Mouse (Mus musculus) heart, postnatal 0 days (tissue): ENCODE results near the gene Pcca. TPM values are rescaled to one million over a fixed set of nuclear protein-coding genes. Genes with fewer than 3 reads are reported as not detected.

Source experiments
- ATAC-seq: fragments of 200-750 bp; cut with Nextera tagmentation; 2 replicates; pipeline ENCODE4 v1.8.0; 2017; ENCODE audit warnings: low read depth, moderate number of reproducible peaks, moderate library complexity; ENCODE audit not compliant: insufficient read depth
- DNase-seq: peaks from one replicate; pipeline ENCODE4 v3.0.0-alpha.2; 2016; ENCODE audit warnings: low spot score
- H3K27ac ChIP-seq: fragments of 300-500 bp; sonication (generic); 2 replicates; pipeline ENCODE4 v1.5.1; 2014; ENCODE audit warnings: low read depth, mild to moderate bottlenecking
- H3K27me3 ChIP-seq: fragments of 300-500 bp; sonication (generic); 2 replicates; pipeline ENCODE4 v1.6.1; 2014; ENCODE audit warnings: low read length, mixed read lengths; ENCODE audit not compliant: control insufficient read depth, insufficient read depth
- H3K36me3 ChIP-seq: fragments of 300-500 bp; sonication (generic); replicated peaks from 2 replicates; pipeline ENCODE4 v1.6.1; 2014; ENCODE audit warnings: low read length, mixed read lengths; ENCODE audit not compliant: control insufficient read depth, insufficient read depth
- H3K4me1 ChIP-seq: fragments of 300-500 bp; sonication (generic); 2 replicates; pipeline ENCODE4 v1.6.1; 2014; ENCODE audit warnings: antibody characterized with exemption; ENCODE audit not compliant: control insufficient read depth, insufficient read depth
- H3K4me2 ChIP-seq: fragments of 300-500 bp; sonication (generic); 2 replicates; pipeline ENCODE4 v1.6.1; 2014; ENCODE audit warnings: low read depth, mild to moderate bottlenecking, low read length, moderate library complexity
- H3K4me3 ChIP-seq: fragments of 300-500 bp; sonication (generic); 2 replicates; pipeline ENCODE4 v1.5.1; 2014; ENCODE audit warnings: low read depth, low read length
- H3K9ac ChIP-seq: fragments of 300-500 bp; sonication (generic); replicated peaks from 2 replicates; pipeline ENCODE4 v1.6.1; 2014; ENCODE audit warnings: low read depth, low read length, mixed read lengths
- H3K9me3 ChIP-seq: fragments of 300-500 bp; sonication (generic); replicated peaks from 2 replicates; pipeline ENCODE4 v1.6.1; 2016; ENCODE audit warnings: low read length; ENCODE audit not compliant: control insufficient read depth
- CTCF ChIP-seq: IDR thresholded peaks from 2 replicates; pipeline ENCODE4 v1.5.1; 2016; ENCODE audit warnings: antibody characterized with exemption, control low read depth, low read depth
- EP300 ChIP-seq: IDR thresholded peaks from 2 replicates; pipeline ENCODE4 v1.6.1; 2016; ENCODE audit warnings: antibody characterized with exemption, low read depth
- WGBS: fragments of 180-500 bp; shearing (Covaris S2); extraction: QIAGEN DNeasy Blood & Tissue Kit; methylation state at CpG from one replicate; pipeline ENCODE4 v1.1.7; 2014; 5-methylcytosine and 5-hydroxymethylcytosine counted together
- polyA plus RNA-seq: library from polyadenylated mRNA; unstranded; fragments of >200 nt; fragmentation: Nextera tagmentation; extraction: Ambion mirVana; gene quantifications from 2 replicates; pipeline ENCODE4 v1.2.1, GENCODE M21; 2015
- total RNA-seq: library from RNA; depleted of rRNA; stranded (reverse); fragments of >200 nt; gene quantifications from 2 replicates; pipeline ENCODE4 v1.2.3, GENCODE M21; 2014; ENCODE audit warnings: low replicate concordance

Pcca gene
- total and polyA plus RNA-seq, 2 experiments from 2014 or later, result 17.0 to 31.2 TPM

DNA sequence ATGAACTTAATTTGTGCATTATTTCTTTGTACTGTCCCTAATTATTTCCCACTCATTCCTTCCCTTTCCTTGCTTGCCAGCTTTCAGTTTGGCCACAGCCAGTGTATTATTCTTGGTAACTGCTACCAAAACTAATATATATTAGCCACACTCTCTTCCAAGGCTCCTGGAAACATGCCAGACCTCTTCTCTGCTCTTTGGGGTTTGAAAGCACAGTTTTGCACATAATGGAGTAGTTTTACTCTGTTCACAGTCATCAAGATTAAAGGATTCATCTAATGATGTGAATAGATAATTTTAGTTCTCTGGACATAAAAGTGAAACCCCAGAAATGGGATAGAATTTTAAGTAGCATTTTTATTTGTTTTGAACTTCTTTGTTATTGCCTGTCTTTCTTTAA, 228.5 kb downstream of the Pcca start:
- Histone ChIP-seq H3K27me3 (no peaks in the 10 kb centered on the region), H3K4me1 (no peaks in the 10 kb centered on the region), H3K36me3 (no peaks in the 10 kb centered on the region), H3K27ac (no peak overlapping the region), H3K9me3 (no peaks in the 10 kb centered on the region), H3K9ac (no peak overlapping the region), H3K4me2 (no peak overlapping the region), H3K4me3 (no peak overlapping the region)
- ATAC-seq (no peak), DNase-seq (no peak)
- TF ChIP-seq CTCF, result no peak
- no peak for TF ChIP-seq EP300

DNA sequence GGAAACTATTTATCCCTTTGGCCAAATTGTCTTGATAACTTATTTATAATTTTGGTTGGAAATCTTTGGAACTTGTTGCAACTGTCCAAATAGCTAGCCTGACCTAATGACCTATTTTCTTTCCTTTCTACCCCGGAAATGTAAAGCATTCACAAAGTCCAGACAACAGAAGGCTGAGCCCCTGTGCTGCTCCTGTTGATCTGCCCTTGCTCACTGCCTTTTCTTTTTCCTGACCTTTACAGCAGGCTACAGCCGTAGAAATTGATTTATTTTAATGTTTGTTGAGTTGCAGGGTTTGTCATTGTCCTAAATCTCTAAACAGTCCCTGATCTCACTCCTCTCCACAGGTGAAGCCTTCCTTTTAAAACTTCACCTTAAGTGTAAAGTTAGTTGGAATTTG, 231.8 kb downstream of the Pcca start:
- H3K27me3 ChIP-seq, result no peaks in the 10 kb centered on the region
- TF ChIP-seq CTCF (no peak), EP300 (no peak)
- H3K27ac ChIP-seq, result no peak overlapping the region
- H3K4me3 ChIP-seq, result no peak overlapping the region
- no peak overlapping the region for H3K9ac ChIP-seq
- H3K4me2 ChIP-seq, result no peak overlapping the region
- H3K4me1 ChIP-seq, result no peaks in the 10 kb centered on the region
- H3K36me3 ChIP-seq, result no peaks in the 10 kb centered on the region
- 64% methylated on average over 2 of the region's 2 CpGs for WGBS
- H3K9me3 ChIP-seq, result no peaks in the 10 kb centered on the region
- DNase-seq, result no peak
- ATAC-seq, result no peak

DNA sequence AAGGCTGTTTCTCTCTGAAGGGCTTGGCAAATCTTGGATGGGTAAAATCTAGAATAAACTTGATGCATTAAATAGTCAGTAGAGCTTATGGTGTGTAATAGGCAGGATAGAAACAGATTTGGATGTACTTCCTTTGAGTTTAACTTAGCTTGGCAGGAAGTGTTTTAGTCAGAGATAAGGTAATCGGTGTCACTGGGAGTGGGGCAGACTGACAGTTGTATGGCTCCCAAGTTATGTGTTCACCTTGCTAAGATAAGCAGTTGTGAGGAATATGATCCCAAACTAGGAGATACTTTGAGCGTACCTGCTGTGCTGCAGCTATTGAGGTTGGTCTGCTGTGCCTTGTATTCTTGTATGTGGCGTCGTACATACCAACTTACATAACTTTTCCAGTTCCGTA, 232.3 kb downstream of the Pcca start:
- H3K27me3 ChIP-seq, result no peaks in the 10 kb centered on the region
- H3K27ac ChIP-seq, result no peak overlapping the region
- no peak overlapping the region for H3K9ac ChIP-seq
- no peaks in the 10 kb centered on the region for H3K4me1 ChIP-seq
- TF ChIP-seq CTCF (no peak), EP300 (no peak)
- no peak overlapping the region for H3K4me2 ChIP-seq
- 68% methylated on average over 5 of the region's 5 CpGs for WGBS
- H3K36me3 ChIP-seq, result no peaks in the 10 kb centered on the region
- H3K9me3 ChIP-seq, result no peaks in the 10 kb centered on the region
- no peak overlapping the region for H3K4me3 ChIP-seq
- no peak for DNase-seq
- no peak for ATAC-seq

DNA sequence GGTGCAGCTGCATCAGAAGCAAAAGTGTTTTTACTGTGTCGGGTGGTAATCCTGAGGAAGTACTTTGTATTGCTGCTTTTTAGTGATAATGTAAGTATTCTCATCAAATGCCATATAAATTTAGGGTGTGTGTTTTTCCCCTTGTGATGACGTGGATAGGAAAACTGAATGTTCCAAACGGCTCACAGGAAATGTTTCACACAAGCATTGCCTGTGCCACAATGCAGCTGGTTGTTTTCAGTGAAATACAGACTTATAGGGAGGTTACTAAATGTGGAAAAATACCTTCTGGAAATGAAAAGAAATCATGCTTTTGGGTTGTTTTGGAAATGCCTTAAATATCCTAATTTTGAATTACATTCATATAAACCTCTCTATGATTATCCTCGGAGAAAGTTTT, 250.6 kb downstream of the Pcca start:
- no peaks in the 10 kb centered on the region for H3K36me3 ChIP-seq
- H3K27ac ChIP-seq, result no peak overlapping the region
- no peaks in the 10 kb centered on the region for H3K27me3 ChIP-seq
- H3K4me2 ChIP-seq, result no peak overlapping the region
- DNase-seq (no peak), ATAC-seq (no peak)
- no peaks in the 10 kb centered on the region for H3K9me3 ChIP-seq
- H3K4me1 ChIP-seq, result no peaks in the 10 kb centered on the region
- no peak overlapping the region for H3K9ac ChIP-seq
- H3K4me3 ChIP-seq, result no peak overlapping the region
- 59% methylated on average over 4 of the region's 4 CpGs for WGBS
- no peak for TF ChIP-seq CTCF
- TF ChIP-seq EP300, result no peak

DNA sequence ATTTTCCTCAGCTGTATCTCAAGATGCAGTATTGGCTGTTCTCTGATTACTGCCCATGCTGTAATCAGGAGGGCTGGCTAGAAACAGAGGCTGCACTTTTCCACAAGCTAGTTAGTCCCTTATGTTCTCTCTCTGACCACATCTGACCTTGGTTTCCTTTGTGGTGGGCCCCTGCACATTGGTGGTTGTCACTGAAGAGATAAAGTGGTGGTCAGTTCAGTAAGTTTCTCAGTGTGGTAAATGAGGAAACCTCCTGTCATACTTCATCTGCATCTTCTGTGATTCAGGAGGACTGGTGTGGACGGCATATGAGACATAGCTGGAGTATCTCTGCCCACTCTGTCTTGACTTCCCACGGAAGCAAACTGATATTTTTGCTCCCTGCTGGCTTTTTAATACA, 254.1 kb downstream of the Pcca start:
- no peak overlapping the region for H3K9ac ChIP-seq
- H3K36me3 ChIP-seq, result no peaks in the 10 kb centered on the region
- H3K4me3 ChIP-seq, result no peak overlapping the region
- no peak for ATAC-seq
- no peak for DNase-seq
- H3K4me1 ChIP-seq, result no peaks in the 10 kb centered on the region
- 49% methylated on average over 2 of the region's 2 CpGs for WGBS
- no peaks in the 10 kb centered on the region for H3K9me3 ChIP-seq
- TF ChIP-seq EP300, result no peak
- TF ChIP-seq CTCF, result no peak
- H3K4me2 ChIP-seq, result no peak overlapping the region
- no peaks in the 10 kb centered on the region for H3K27me3 ChIP-seq
- no peak overlapping the region for H3K27ac ChIP-seq

DNA sequence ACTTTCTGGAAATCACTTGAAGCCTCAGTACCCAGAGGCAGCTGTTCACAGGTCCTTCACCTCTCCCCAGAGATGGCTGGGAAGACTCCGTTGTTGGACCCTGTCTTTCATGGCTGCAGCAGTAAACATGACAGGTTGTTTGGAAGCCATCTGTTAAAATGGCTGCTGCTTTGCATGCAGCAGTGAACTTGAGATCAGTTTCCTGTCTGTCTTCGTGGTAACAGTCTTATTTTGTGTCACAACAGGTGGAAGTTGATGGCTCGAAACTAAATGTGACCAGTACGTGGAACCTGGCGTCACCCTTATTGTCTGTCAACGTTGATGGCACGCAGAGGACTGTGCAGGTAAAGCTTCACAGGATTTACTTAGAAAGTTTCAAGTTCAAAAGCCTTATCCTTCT, 256.0 kb downstream of the Pcca start:
- WGBS, result 83% methylated on average over 7 of the region's 7 CpGs
- no peaks in the 10 kb centered on the region for H3K4me1 ChIP-seq

More for the DNA sequence above, 256.0 kb downstream of the Pcca start:
- ATAC-seq (no peak), DNase-seq (no peak)
- no peak overlapping the region for H3K9ac ChIP-seq
- H3K4me3 ChIP-seq, result no peak overlapping the region
- H3K9me3 ChIP-seq, result no peaks in the 10 kb centered on the region
- no peak for TF ChIP-seq CTCF
- TF ChIP-seq EP300, result no peak
- H3K27ac ChIP-seq, result no peak overlapping the region
- H3K27me3 ChIP-seq, result no peaks in the 10 kb centered on the region
- no peaks in the 10 kb centered on the region for H3K36me3 ChIP-seq
- H3K4me2 ChIP-seq, result no peak overlapping the region
